Mouse (Mus musculus) left cerebral cortex, postnatal 36 days (tissue): ENCODE measurements at regions not wholly inside any gene's neighbourhood (a gene's known extent, or its start where the extent isn't known, plus 50 kb on each side); places are given as distances from the start of the nearest gene placed in this dataset.
"Not testable (repeated sequence)": the region's sequence is repeated elsewhere in the genome, so short reads cannot be mapped to it uniquely, and the experiment has no call there.

Experiments
- DNase-seq, 2 experiments: peaks; one replicate each; pipeline ENCODE4 v3.0.0; 2021 to 2022; ENCODE audit warnings: low spot score in 2 of 2, mixed read lengths in 1 of 2
- intact Hi-C: fragments of 180-260 bp; cut with DNase I; formaldehyde crosslinking; loops from one replicate; pipeline ENCODE4 v1.15.1; 2025

- DNase-seq = no peak
- intact Hi-C loops = no loop called here
Measured at GRCm38 (mm10) chr13:58663316-58663715, 52.6 kb upstream of the Slc28a3 start.

GRCm38 (mm10) chr13:58668664-58669063 lies 58.0 kb upstream of the Slc28a3 start:
- intact Hi-C loops = no loop called here
- DNase-seq = no peak

- intact Hi-C loops = no loop called here
- DNase-seq = no peak
Measured at GRCm38 (mm10) chr13:58670206-58670605, 59.5 kb upstream of the Slc28a3 start.

GRCm38 (mm10) chr13:58675611-58676010 lies 64.9 kb upstream of the Slc28a3 start:
- intact Hi-C loops = not testable (repeated sequence)

GRCm38 (mm10) chr13:58677521-58677920 lies 66.8 kb upstream of the Slc28a3 start:
- no peak for DNase-seq
- intact Hi-C loops = no loop called here

More at GRCm38 (mm10) chr13:58675611-58676010, 64.9 kb upstream of the Slc28a3 start:
- not testable (repeated sequence) for DNase-seq

- DNase-seq = no peak
- intact Hi-C loops = no loop called here
Measured at GRCm38 (mm10) chr13:58679663-58680062, 69.0 kb upstream of the Slc28a3 start.

- intact Hi-C loops = no loop called here
- no peak for DNase-seq
Measured at GRCm38 (mm10) chr13:58686822-58687221, 76.1 kb upstream of the Slc28a3 start.

GRCm38 (mm10) chr13:58687609-58688008 lies 76.9 kb upstream of the Slc28a3 start:
- intact Hi-C loops = no loop called here
- DNase-seq = no peak

GRCm38 (mm10) chr13:58688249-58688648 lies 77.6 kb upstream of the Slc28a3 start:
- intact Hi-C loops = no loop called here
- no peak for DNase-seq

GRCm38 (mm10) chr13:58694703-58695102 lies 84.0 kb upstream of the Slc28a3 start:
- intact Hi-C loops = no loop called here
- DNase-seq = peak in 1 of 2 experiments; percentile 4

GRCm38 (mm10) chr13:58695964-58696363 lies 85.3 kb upstream of the Slc28a3 start:
- intact Hi-C loops = no loop called here
- no peak for DNase-seq

GRCm38 (mm10) chr13:58700021-58700420 lies 89.3 kb upstream of the Slc28a3 start:
- intact Hi-C loops = no loop called here
- no peak for DNase-seq

- intact Hi-C loops = no loop called here
- no peak for DNase-seq
Measured at GRCm38 (mm10) chr13:58704141-58704540, 93.5 kb upstream of the Slc28a3 start.

GRCm38 (mm10) chr13:58716584-58716983 lies 89.8 kb upstream of the Ntrk2 start:
- intact Hi-C loops = no loop called here
- DNase-seq = no peak

GRCm38 (mm10) chr13:58730500-58731105 lies 75.8 kb upstream of the Ntrk2 start:
- intact Hi-C loops = no loop called here

GRCm38 (mm10) chr13:58732776-58733175 lies 73.6 kb upstream of the Ntrk2 start:
- intact Hi-C loops = no loop called here
- DNase-seq = no peak

More at GRCm38 (mm10) chr13:58730500-58731105, 75.8 kb upstream of the Ntrk2 start:
- DNase-seq = no peak

GRCm38 (mm10) chr13:58733615-58734014 lies 72.8 kb upstream of the Ntrk2 start:
- intact Hi-C loops = no loop called here
- no peak for DNase-seq

GRCm38 (mm10) chr13:58735577-58735976 lies 70.8 kb upstream of the Ntrk2 start:
- intact Hi-C loops = no loop called here
- no peak for DNase-seq

GRCm38 (mm10) chr13:58740731-58741130 lies 65.6 kb upstream of the Ntrk2 start:
- intact Hi-C loops = no loop called here

GRCm38 (mm10) chr13:58746056-58746455 lies 60.3 kb upstream of the Ntrk2 start:
- intact Hi-C loops = no loop called here
- DNase-seq = no peak

More at GRCm38 (mm10) chr13:58740731-58741130, 65.6 kb upstream of the Ntrk2 start:
- no peak for DNase-seq

GRCm38 (mm10) chr13:58747685-58748084 lies 58.7 kb upstream of the Ntrk2 start:
- intact Hi-C loops = no loop called here
- no peak for DNase-seq

GRCm38 (mm10) chr13:58756125-58756524 lies 50.2 kb upstream of the Ntrk2 start:
- intact Hi-C loops = no loop called here
- DNase-seq = no peak
